Mouse (Mus musculus) erythroblast, embryonic 14.5 days (primary cell): Measurements from ENCODE around the gene Gucd1. TPM values are rescaled to one million over a fixed set of nuclear protein-coding genes. Genes with fewer than 3 reads are reported as not detected.

Source experiments
- H3K27me3 ChIP-seq: 2 replicates; pipeline ENCODE4 v1.6.1; 2012; ENCODE audit warnings: inconsistent platforms; ENCODE audit not compliant: control insufficient read depth
- H3K36me3 ChIP-seq: 2 replicates; pipeline ENCODE4 v1.6.1; 2012; ENCODE audit warnings: mild to moderate bottlenecking, inconsistent platforms; ENCODE audit not compliant: control insufficient read depth
- H3K4me1 ChIP-seq: 2 replicates; pipeline ENCODE4 v1.6.1; 2012; ENCODE audit warnings: inconsistent platforms; ENCODE audit not compliant: control insufficient read depth
- H3K4me3 ChIP-seq: replicated peaks from 2 replicates; pipeline ENCODE3; 2012; ENCODE audit warnings: moderate library complexity, mild to moderate bottlenecking, inconsistent platforms
- H3K9me3 ChIP-seq: 2 replicates; pipeline ENCODE4 v1.6.1; 2012; ENCODE audit warnings: low read length, inconsistent platforms, mixed read lengths; ENCODE audit not compliant: control insufficient read depth
- GATA1 ChIP-seq: IDR thresholded peaks from 2 replicates; pipeline ENCODE4 v1.6.1; 2012; ENCODE audit warnings: low read length, inconsistent platforms, mixed read lengths
- TAL1 ChIP-seq: IDR thresholded peaks from 3 replicates; pipeline ENCODE4 v1.6.1; 2012; ENCODE audit warnings: low read length, inconsistent platforms, mixed read lengths
- polyA plus RNA-seq: library from polyadenylated mRNA; stranded (reverse); fragments of >175 nt; gene quantifications from 2 replicates; pipeline ENCODE4 v1.2.3, GENCODE M21; 2012

Gucd1 gene
- polyA plus RNA-seq, 1 experiment = 14.0 TPM

GRCm38 (mm10) chr10:75446501-75447083 is 71.2 kb downstream of the Gucd1 start:
- no peaks in the 10 kb centered on the region for H3K4me1 ChIP-seq
- no peaks in the 10 kb centered on the region for H3K9me3 ChIP-seq
- no peak overlapping the region for H3K4me3 ChIP-seq
- H3K36me3 ChIP-seq = no peaks in the 10 kb centered on the region
- TF ChIP-seq TAL1 (no peak), GATA1 (no peak)
- peaks cover 6% of the 10 kb centered on the region for H3K27me3 ChIP-seq

- H3K4me3 ChIP-seq = no peak overlapping the region
- H3K4me1 ChIP-seq = no peaks in the 10 kb centered on the region
- TF ChIP-seq GATA1 (no peak), TAL1 (no peak)
- H3K9me3 ChIP-seq = no peaks in the 10 kb centered on the region
- no peaks in the 10 kb centered on the region for H3K36me3 ChIP-seq
- peaks cover 6% of the 10 kb centered on the region for H3K27me3 ChIP-seq
These were observed 72.7 kb downstream of the Gucd1 start for GRCm38 (mm10) chr10:75445030-75445429.

- Histone ChIP-seq H3K4me1 (no peaks in the 10 kb centered on the region), H3K4me3 (no peak overlapping the region), H3K36me3 (no peaks in the 10 kb centered on the region), H3K9me3 (no peaks in the 10 kb centered on the region), H3K27me3 (peaks cover 6% of the 10 kb centered on the region)
- TF ChIP-seq GATA1 (no peak), TAL1 (no peak)
These were observed 73.5 kb downstream of the Gucd1 start for GRCm38 (mm10) chr10:75444111-75444826.

- H3K4me1 ChIP-seq = no peaks in the 10 kb centered on the region
These were observed 74.8 kb downstream of the Gucd1 start for GRCm38 (mm10) chr10:75443017-75443416.

GRCm38 (mm10) chr10:75441800-75442199 is 76.0 kb downstream of the Gucd1 start:
- Histone ChIP-seq H3K36me3 (no peaks in the 10 kb centered on the region), H3K9me3 (no peaks in the 10 kb centered on the region), H3K4me1 (no peaks in the 10 kb centered on the region), H3K4me3 (no peak overlapping the region), H3K27me3 (no peaks in the 10 kb centered on the region; the same call in none of the 2 replicates)
- TF ChIP-seq TAL1 = no peak
- no peak for TF ChIP-seq GATA1

More at GRCm38 (mm10) chr10:75443017-75443416, 74.8 kb downstream of the Gucd1 start:
- H3K36me3 ChIP-seq = no peaks in the 10 kb centered on the region
- TF ChIP-seq TAL1 = no peak
- TF ChIP-seq GATA1 = no peak
- H3K9me3 ChIP-seq = no peaks in the 10 kb centered on the region
- H3K4me3 ChIP-seq = no peak overlapping the region
- H3K27me3 ChIP-seq = peaks cover 3% of the 10 kb centered on the region

- H3K4me1 ChIP-seq = no peaks in the 10 kb centered on the region
- TF ChIP-seq TAL1 (no peak), GATA1 (no peak)
- no peaks in the 10 kb centered on the region for H3K36me3 ChIP-seq
- no peaks in the 10 kb centered on the region; the same call in 1 of the 2 replicates for H3K27me3 ChIP-seq
- H3K4me3 ChIP-seq = no peak overlapping the region
- H3K9me3 ChIP-seq = no peaks in the 10 kb centered on the region
These were observed 77.0 kb downstream of the Gucd1 start for GRCm38 (mm10) chr10:75440756-75441155.

- Histone ChIP-seq H3K27me3 (no peaks in the 10 kb centered on the region), H3K4me1 (no peaks in the 10 kb centered on the region), H3K36me3 (no peaks in the 10 kb centered on the region), H3K4me3 (no peak overlapping the region), H3K9me3 (no peaks in the 10 kb centered on the region)
- no peak for TF ChIP-seq TAL1
- TF ChIP-seq GATA1 = no peak
These were observed 78.5 kb downstream of the Gucd1 start for GRCm38 (mm10) chr10:75439211-75439811.

- Histone ChIP-seq H3K4me1 (no peaks in the 10 kb centered on the region), H3K27me3 (no peaks in the 10 kb centered on the region), H3K36me3 (no peaks in the 10 kb centered on the region), H3K9me3 (no peaks in the 10 kb centered on the region), H3K4me3 (no peak overlapping the region)
- TF ChIP-seq TAL1 (no peak), GATA1 (no peak)
These were observed 79.5 kb downstream of the Gucd1 start for GRCm38 (mm10) chr10:75438132-75438810.

- TF ChIP-seq GATA1 = no peak
- no peak for TF ChIP-seq TAL1
- Histone ChIP-seq H3K36me3 (no peaks in the 10 kb centered on the region), H3K27me3 (no peaks in the 10 kb centered on the region), H3K4me1 (no peaks in the 10 kb centered on the region), H3K4me3 (no peak overlapping the region), H3K9me3 (no peaks in the 10 kb centered on the region)
These were observed 80.5 kb downstream of the Gucd1 start for GRCm38 (mm10) chr10:75437284-75437683.
